Mouse (Mus musculus): ENCODE measurements at regions not wholly inside any gene's neighbourhood (a gene's known extent, or its start where the extent isn't known, plus 50 kb on each side); places are given as distances from the start of the nearest gene placed in this dataset.
A peak's percentile ranks its signal among the peaks of the same experiment; 100 is the strongest.

- no peaks in the 10 kb centered on the region for H3K36me3 ChIP-seq
- no peaks in the 10 kb centered on the region for H3K4me1 ChIP-seq (replicated peaks)
- WGBS = 6% methylated on average over 5 of the region's 5 CpGs
- H3K27me3 ChIP-seq (replicated peaks) = no peaks in the 10 kb centered on the region
- H3K4me3 ChIP-seq (replicated peaks) = no peak overlapping the region
- no peak for ATAC-seq
- 0 out of 2 replicates have a peak overlapping the region, but pooled peaks have one; percentile 19 for H3K4me2 ChIP-seq (replicated peaks)
- H3K9ac ChIP-seq = no peak overlapping the region
- peak overlapping the region; percentile 73 for H3K27ac ChIP-seq
- H3K9me3 ChIP-seq = no peaks in the 10 kb centered on the region
These were observed 63.9 kb downstream of the Ddx3x start for GRCm38 (mm10) chrX:13344701-13345100.

- H3K27ac ChIP-seq = peak overlapping the region; percentile 73
- WGBS = 10% methylated on average over 5 of the region's 5 CpGs
- no peak overlapping the region for H3K9ac ChIP-seq
- no peaks in the 10 kb centered on the region for H3K4me1 ChIP-seq (replicated peaks)
- no peak overlapping the region for H3K4me3 ChIP-seq (replicated peaks)
- H3K4me2 ChIP-seq (replicated peaks) = 0 out of 2 replicates have a peak overlapping the region, but pooled peaks have one; percentile 19
- ATAC-seq = no peak
- no peaks in the 10 kb centered on the region for H3K27me3 ChIP-seq (replicated peaks)
- H3K9me3 ChIP-seq = no peaks in the 10 kb centered on the region
- H3K36me3 ChIP-seq = no peaks in the 10 kb centered on the region
These were observed 64.4 kb downstream of the Ddx3x start for GRCm38 (mm10) chrX:13345126-13345525.

GRCm38 (mm10) chrX:13346011-13346631, 65.4 kb downstream of the Ddx3x start:
- Histone ChIP-seq H3K27me3 (replicated peaks) (no peaks in the 10 kb centered on the region), H3K4me1 (replicated peaks) (no peaks in the 10 kb centered on the region), H3K4me3 (replicated peaks) (peak overlapping the region; percentile 40), H3K27ac (peak overlapping the region; percentile 73), H3K9ac (no peak overlapping the region), H3K9me3 (no peaks in the 10 kb centered on the region), H3K36me3 (no peaks in the 10 kb centered on the region), H3K4me2 (replicated peaks) (peak overlapping the region; percentile 61)
- peak; percentile 35 for ATAC-seq
- WGBS = 9% methylated on average over 19 of the region's 21 CpGs

GRCm38 (mm10) chrX:13346696-13347026, 65.9 kb downstream of the Ddx3x start:
- Histone ChIP-seq H3K27me3 (replicated peaks) (no peaks in the 10 kb centered on the region), H3K4me1 (replicated peaks) (no peaks in the 10 kb centered on the region), H3K4me2 (replicated peaks) (peak overlapping the region; percentile 61), H3K27ac (peak overlapping the region; percentile 82; the same call in 1 of the 2 replicates), H3K36me3 (no peaks in the 10 kb centered on the region), H3K4me3 (replicated peaks) (peak overlapping the region; percentile 40), H3K9ac (no peak overlapping the region), H3K9me3 (no peaks in the 10 kb centered on the region)
- ATAC-seq = peak; percentile 16
- WGBS = 6% methylated on average over 5 of the region's 5 CpGs

GRCm38 (mm10) chrX:13347027-13347840, 66.5 kb downstream of the Ddx3x start:
- Histone ChIP-seq H3K27me3 (replicated peaks) (no peaks in the 10 kb centered on the region), H3K36me3 (no peaks in the 10 kb centered on the region), H3K4me1 (replicated peaks) (no peaks in the 10 kb centered on the region), H3K4me3 (replicated peaks) (peak overlapping the region; percentile 40), H3K4me2 (replicated peaks) (peak overlapping the region; percentile 61), H3K9ac (peak overlapping the region; percentile 30; the same call in 1 of the 2 replicates), H3K27ac (peak overlapping the region; percentile 82), H3K9me3 (no peaks in the 10 kb centered on the region)
- peak; percentile 91 for ATAC-seq
- WGBS = 7% methylated on average over 27 of the region's 27 CpGs

- H3K4me3 ChIP-seq (replicated peaks) = no peak overlapping the region
- 64% methylated on average over 1 of the region's 1 CpGs for WGBS
These were observed 67.6 kb downstream of the Ddx3x start for GRCm38 (mm10) chrX:13348415-13348814.

GRCm38 (mm10) chrX:13350461-13350860, 69.7 kb downstream of the Ddx3x start:
- no peak for ATAC-seq
- no peak overlapping the region for H3K9ac ChIP-seq
- no peak overlapping the region for H3K4me3 ChIP-seq (replicated peaks)
- H3K36me3 ChIP-seq = no peaks in the 10 kb centered on the region
- H3K4me2 ChIP-seq (replicated peaks) = no peak overlapping the region
- H3K27me3 ChIP-seq (replicated peaks) = 0 out of 2 replicates have a peak, but pooled peaks cover 3% of the 10 kb centered on the region
- no peaks in the 10 kb centered on the region for H3K9me3 ChIP-seq
- no peaks in the 10 kb centered on the region for H3K4me1 ChIP-seq (replicated peaks)
- no peak overlapping the region for H3K27ac ChIP-seq
- 70% methylated on average over 3 of the region's 3 CpGs for WGBS

More at GRCm38 (mm10) chrX:13348415-13348814, 67.6 kb downstream of the Ddx3x start:
- Histone ChIP-seq H3K27me3 (replicated peaks) (no peaks in the 10 kb centered on the region), H3K27ac (no peak overlapping the region), H3K36me3 (no peaks in the 10 kb centered on the region), H3K9me3 (no peaks in the 10 kb centered on the region), H3K9ac (no peak overlapping the region), H3K4me1 (replicated peaks) (no peaks in the 10 kb centered on the region), H3K4me2 (replicated peaks) (no peak overlapping the region)
- no peak for ATAC-seq

- no peaks in the 10 kb centered on the region for H3K4me1 ChIP-seq (replicated peaks)
- no peak overlapping the region for H3K4me2 ChIP-seq (replicated peaks)
- 57% methylated on average over 5 of the region's 5 CpGs for WGBS
- H3K27me3 ChIP-seq (replicated peaks) = 0 out of 2 replicates have a peak, but pooled peaks cover 3% of the 10 kb centered on the region
- H3K9ac ChIP-seq = no peak overlapping the region
- H3K36me3 ChIP-seq = no peaks in the 10 kb centered on the region
- H3K4me3 ChIP-seq (replicated peaks) = no peak overlapping the region
- no peak overlapping the region for H3K27ac ChIP-seq
- no peaks in the 10 kb centered on the region for H3K9me3 ChIP-seq
- ATAC-seq = peak; percentile 84
These were observed 76.5 kb downstream of the Ddx3x start for GRCm38 (mm10) chrX:13357149-13357783.

- H3K9ac ChIP-seq = no peak overlapping the region
- H3K4me1 ChIP-seq (replicated peaks) = no peaks in the 10 kb centered on the region
- no peak overlapping the region for H3K4me2 ChIP-seq (replicated peaks)
- H3K36me3 ChIP-seq = no peaks in the 10 kb centered on the region
- no peak for ATAC-seq
- no peak overlapping the region for H3K4me3 ChIP-seq (replicated peaks)
- H3K27ac ChIP-seq = no peak overlapping the region
- no peaks in the 10 kb centered on the region for H3K9me3 ChIP-seq
- 0 out of 2 replicates have a peak, but pooled peaks cover 3% of the 10 kb centered on the region for H3K27me3 ChIP-seq (replicated peaks)
- WGBS = 70% methylated on average over 3 of the region's 3 CpGs
These were observed 77.2 kb downstream of the Ddx3x start for GRCm38 (mm10) chrX:13357973-13358372.

- H3K27ac ChIP-seq = no peak overlapping the region
- H3K4me3 ChIP-seq (replicated peaks) = no peak overlapping the region
- H3K9ac ChIP-seq = no peak overlapping the region
- WGBS = 71% methylated on average over 5 of the region's 5 CpGs
- H3K9me3 ChIP-seq = no peaks in the 10 kb centered on the region
- H3K4me1 ChIP-seq (replicated peaks) = no peaks in the 10 kb centered on the region
- ATAC-seq = no peak
- H3K36me3 ChIP-seq = no peaks in the 10 kb centered on the region
- H3K4me2 ChIP-seq (replicated peaks) = no peak overlapping the region
- 0 out of 2 replicates have a peak, but pooled peaks cover under 1% of the 10 kb centered on the region for H3K27me3 ChIP-seq (replicated peaks)
These were observed 79.7 kb downstream of the Ddx3x start for GRCm38 (mm10) chrX:13360436-13360835.

- 86% methylated on average over 4 of the region's 4 CpGs for WGBS
- no peak for ATAC-seq
These were observed 89.5 kb downstream of the Ddx3x start for GRCm38 (mm10) chrX:13370319-13370718.

GRCm38 (mm10) chrX:13372752-13373151, 92.0 kb downstream of the Ddx3x start:
- peak; percentile 61 for ATAC-seq
- H3K27me3 ChIP-seq (replicated peaks) = 0 out of 2 replicates have a peak, but pooled peaks cover 2% of the 10 kb centered on the region
- 79% methylated on average over 4 of the region's 4 CpGs for WGBS
- no peaks in the 10 kb centered on the region for H3K4me1 ChIP-seq (replicated peaks)
- H3K36me3 ChIP-seq = no peaks in the 10 kb centered on the region
- H3K9me3 ChIP-seq = no peaks in the 10 kb centered on the region
- H3K9ac ChIP-seq = no peak overlapping the region
- H3K4me2 ChIP-seq (replicated peaks) = no peak overlapping the region
- H3K27ac ChIP-seq = no peak overlapping the region
- H3K4me3 ChIP-seq (replicated peaks) = no peak overlapping the region

More at GRCm38 (mm10) chrX:13370319-13370718, 89.5 kb downstream of the Ddx3x start:
- Histone ChIP-seq H3K27ac (no peak overlapping the region), H3K4me3 (replicated peaks) (no peak overlapping the region), H3K9me3 (no peaks in the 10 kb centered on the region), H3K36me3 (no peaks in the 10 kb centered on the region), H3K27me3 (replicated peaks) (0 out of 2 replicates have a peak, but pooled peaks cover 2% of the 10 kb centered on the region), H3K4me2 (replicated peaks) (no peak overlapping the region), H3K4me1 (replicated peaks) (no peaks in the 10 kb centered on the region), H3K9ac (no peak overlapping the region)

Measured in intestine, embryonic 15.5 days (tissue).